Mouse (Mus musculus) hindbrain, embryonic 10.5 days (tissue): ENCODE results near the gene Coq8b. TPM values are rescaled to one million over a fixed set of nuclear protein-coding genes. Genes with fewer than 3 reads are reported as not detected.

Experiments used
- DNase-seq: peaks from one replicate; pipeline ENCODE4 v3.0.0-alpha.2; 2017; ENCODE audit warnings: low spot score
- H3K27ac ChIP-seq: fragments of 300-500 bp; sonication (generic); 2 replicates; pipeline ENCODE4 v1.5.1; 2016; ENCODE audit warnings: mild to moderate bottlenecking, moderate library complexity
- H3K27me3 ChIP-seq: fragments of 300-500 bp; sonication (generic); 2 replicates; pipeline ENCODE4 v1.6.1; 2016; ENCODE audit warnings: mild to moderate bottlenecking; ENCODE audit not compliant: poor library complexity, insufficient read depth, severe bottlenecking
- H3K36me3 ChIP-seq: fragments of 300-500 bp; sonication (generic); 2 replicates; pipeline ENCODE4 v1.6.1; 2016; ENCODE audit warnings: mild to moderate bottlenecking, moderate library complexity
- H3K4me1 ChIP-seq: fragments of 300-500 bp; sonication (generic); replicated peaks from 2 replicates; pipeline ENCODE4 v1.6.1; 2016; ENCODE audit warnings: mild to moderate bottlenecking
- H3K4me3 ChIP-seq: fragments of 300-500 bp; sonication (generic); 2 replicates; pipeline ENCODE4 v1.5.1; 2016; ENCODE audit warnings: mild to moderate bottlenecking, moderate library complexity
- H3K9me3 ChIP-seq: fragments of 300-500 bp; sonication (generic); 2 replicates; pipeline ENCODE4 v1.6.1; 2016; ENCODE audit warnings: mild to moderate bottlenecking, moderate library complexity
- WGBS: fragments of 180-500 bp; shearing (Covaris S2); methylation state at CpG from one replicate; pipeline ENCODE4 v1.1.7; 2016; 5-methylcytosine and 5-hydroxymethylcytosine counted together
- polyA plus RNA-seq: library from polyadenylated mRNA; unstranded; fragments of >200 nt; fragmentation: Nextera tagmentation; extraction: Ambion mirVana; gene quantifications from 2 replicates; pipeline ENCODE4 v1.2.1, GENCODE M21; 2016

Coq8b gene
- polyA plus RNA-seq, 1 experiment from 2014 or later = 27.2 TPM

DNA sequence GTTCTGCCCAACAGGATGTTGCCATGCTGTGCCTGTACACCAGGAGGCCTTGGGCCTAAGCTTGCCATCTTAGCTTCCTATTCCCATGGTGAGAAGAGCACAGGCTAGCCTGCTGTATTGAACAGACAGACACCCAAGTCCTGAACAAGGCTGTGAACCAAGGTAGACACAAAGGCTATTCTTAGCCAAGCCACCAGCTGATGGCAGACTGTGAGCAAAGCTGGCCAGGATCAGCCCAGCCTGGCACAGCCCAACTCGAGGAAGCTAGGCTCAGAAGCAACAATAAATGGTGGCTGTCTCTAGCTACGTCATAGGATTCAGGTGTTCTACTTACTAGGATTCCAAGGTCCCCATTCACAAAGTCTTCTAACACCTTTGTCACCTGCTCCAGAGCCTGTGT lies 20.2 kb upstream of the Coq8b start:
- H3K36me3 ChIP-seq = peaks cover 96% of the 10 kb centered on the region

DNA sequence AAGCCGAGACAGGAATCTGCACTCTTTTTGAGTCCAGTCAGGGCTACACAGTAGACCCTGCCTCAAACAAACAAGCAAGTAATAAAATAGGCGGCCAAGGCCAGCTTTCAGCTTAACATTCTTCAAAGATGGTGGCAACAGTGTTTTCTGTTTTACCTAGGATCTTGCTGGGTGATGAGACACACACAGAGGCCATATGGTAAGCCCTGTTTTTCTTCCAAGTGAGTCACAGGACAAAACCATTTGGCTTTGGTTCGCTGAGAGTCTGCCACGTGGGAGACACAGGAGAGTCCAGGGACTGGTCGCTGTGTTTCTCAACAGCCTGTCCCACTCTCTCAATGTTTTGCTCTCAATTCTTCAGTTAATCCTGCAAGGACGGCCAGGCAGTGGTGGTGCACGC lies 14.2 kb upstream of the Coq8b start:
- Histone ChIP-seq H3K4me1 (0 out of 2 replicates have a peak, but pooled peaks cover 8% of the 10 kb centered on the region), H3K36me3 (peaks cover 87% of the 10 kb centered on the region), H3K27ac (no peak overlapping the region), H3K4me3 (no peak overlapping the region), H3K9me3 (no peaks in the 10 kb centered on the region), H3K27me3 (no peaks in the 10 kb centered on the region)
- no peak for DNase-seq
- WGBS = 88% methylated on average over 7 of the region's 7 CpGs

More for the DNA sequence above, 20.2 kb upstream of the Coq8b start:
- H3K4me1 ChIP-seq = no peaks in the 10 kb centered on the region
- WGBS = 93% methylated on average over 2 of the region's 2 CpGs
- H3K9me3 ChIP-seq = no peaks in the 10 kb centered on the region
- H3K27ac ChIP-seq = no peak overlapping the region
- no peaks in the 10 kb centered on the region for H3K27me3 ChIP-seq
- DNase-seq = no peak
- no peak overlapping the region for H3K4me3 ChIP-seq

DNA sequence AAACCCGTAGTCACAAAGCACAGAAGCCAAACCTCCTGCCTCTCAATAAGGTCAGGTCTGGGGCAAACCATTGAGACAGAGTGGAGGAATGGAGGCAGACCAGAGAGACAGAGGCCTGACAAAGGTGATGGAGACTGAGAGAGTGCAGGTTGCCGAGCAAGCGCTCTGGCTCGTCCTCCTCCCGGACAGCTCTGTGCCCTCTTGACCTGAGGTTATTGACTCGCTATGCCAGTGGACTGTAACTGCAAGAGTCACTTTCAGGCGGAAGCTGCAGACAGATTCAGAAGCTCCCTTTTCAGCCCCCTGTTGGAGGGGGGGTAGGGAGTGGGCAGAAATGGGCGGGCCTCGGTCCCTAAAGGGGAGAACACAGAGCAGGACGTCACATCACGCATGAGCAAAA lies 12.9 kb upstream of the Coq8b start:
- peaks cover 78% of the 10 kb centered on the region for H3K36me3 ChIP-seq
- WGBS = 60% methylated on average over 11 of the region's 11 CpGs
- H3K4me3 ChIP-seq = no peak overlapping the region

DNA sequence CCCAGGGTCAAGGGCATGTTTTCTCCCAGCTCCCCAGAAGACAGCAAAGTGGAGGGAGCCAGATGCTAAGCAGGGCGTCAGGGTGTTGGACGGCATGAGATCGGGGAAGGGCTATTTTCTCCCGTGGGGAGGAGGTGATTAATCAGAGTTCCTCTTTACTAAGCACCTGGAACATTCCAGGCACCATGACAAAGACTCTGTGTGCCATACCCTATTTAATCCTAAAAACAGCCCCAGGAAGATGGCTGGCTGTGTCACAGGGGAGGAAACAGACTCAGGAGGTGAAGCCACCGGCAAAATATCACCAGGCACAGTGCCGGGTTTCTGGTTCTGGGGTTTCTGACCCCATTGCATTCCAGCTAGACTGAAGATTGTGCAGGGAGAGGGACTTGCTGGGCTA lies 10.9 kb upstream of the Coq8b start:
- no peaks in the 10 kb centered on the region for H3K27me3 ChIP-seq
- no peak for DNase-seq
- 85% methylated on average over 6 of the region's 6 CpGs for WGBS
- no peak overlapping the region for H3K27ac ChIP-seq
- H3K4me1 ChIP-seq = peaks cover 40% of the 10 kb centered on the region
- peaks cover 60% of the 10 kb centered on the region for H3K36me3 ChIP-seq
- H3K9me3 ChIP-seq = no peaks in the 10 kb centered on the region
- H3K4me3 ChIP-seq = no peak overlapping the region

More for the DNA sequence above, 12.9 kb upstream of the Coq8b start:
- no peak for DNase-seq
- Histone ChIP-seq H3K27me3 (no peaks in the 10 kb centered on the region), H3K4me1 (peaks cover 20% of the 10 kb centered on the region), H3K27ac (no peak overlapping the region), H3K9me3 (no peaks in the 10 kb centered on the region)

DNA sequence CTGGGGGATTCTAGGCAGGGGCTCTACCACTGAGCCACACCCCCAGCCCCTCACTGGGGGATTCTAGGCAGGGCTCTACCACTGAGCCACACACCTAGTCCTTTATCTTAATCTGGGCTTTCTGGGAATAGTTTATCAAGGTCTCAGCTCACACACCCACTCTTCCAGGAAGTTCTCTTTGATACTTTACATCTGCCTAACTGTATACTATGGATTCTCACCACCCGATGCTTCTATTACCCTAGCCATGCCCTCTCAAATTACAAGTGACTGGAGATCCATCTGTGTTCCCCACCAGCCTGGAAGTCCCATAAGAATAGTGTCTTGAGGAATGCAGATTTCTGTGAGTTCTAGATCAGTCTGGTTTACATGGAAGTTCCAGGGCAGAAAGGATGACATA lies 10.3 kb upstream of the Coq8b start:
- H3K36me3 ChIP-seq = peaks cover 54% of the 10 kb centered on the region
- no peaks in the 10 kb centered on the region for H3K9me3 ChIP-seq
- no peak for DNase-seq
- H3K27ac ChIP-seq = no peak overlapping the region
- peaks cover 46% of the 10 kb centered on the region for H3K4me1 ChIP-seq
- WGBS = 86% methylated on average over 1 of the region's 1 CpGs
- no peak overlapping the region for H3K4me3 ChIP-seq
- no peaks in the 10 kb centered on the region for H3K27me3 ChIP-seq

DNA sequence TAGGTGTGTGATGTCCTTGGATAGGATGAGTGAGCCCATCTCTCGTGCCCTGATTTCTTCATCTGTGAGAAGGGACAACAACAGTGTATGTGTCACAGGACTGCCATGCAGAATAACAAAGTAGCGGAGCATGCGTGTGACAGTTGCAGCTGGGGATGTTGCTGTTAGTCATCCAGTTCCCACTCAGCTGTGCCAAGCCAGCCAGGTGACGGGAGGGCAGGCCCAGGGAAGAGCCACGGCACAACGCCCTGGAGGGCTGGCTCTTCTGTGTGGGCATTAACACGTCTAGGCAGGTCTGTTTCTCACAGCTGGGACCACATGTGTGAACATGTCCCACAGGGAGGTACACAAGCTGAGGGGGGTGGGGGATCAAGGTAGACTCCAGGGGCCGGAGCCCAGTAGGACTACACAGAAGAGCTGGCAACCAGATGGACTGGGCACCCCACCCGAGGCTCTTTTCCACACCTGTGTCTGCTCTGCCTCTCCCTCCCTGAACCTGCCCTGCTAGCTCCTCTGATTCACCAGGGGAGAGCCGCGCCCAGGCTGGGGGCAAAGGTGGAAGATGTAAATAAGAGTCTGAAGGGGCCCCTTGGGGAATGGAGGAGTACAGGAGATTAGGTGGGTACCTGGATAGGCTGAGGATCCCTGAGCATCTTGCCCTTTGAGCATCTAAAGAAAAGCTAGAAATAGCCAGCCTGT lies 7.8 kb upstream of the Coq8b start:
- peak overlapping the region; percentile 93; the same call in 1 of the 2 replicates for H3K4me3 ChIP-seq
- H3K27ac ChIP-seq = peak overlapping the region; percentile 51; the same call in 1 of the 2 replicates
- H3K9me3 ChIP-seq = no peaks in the 10 kb centered on the region
- H3K36me3 ChIP-seq = peaks cover 33% of the 10 kb centered on the region
- DNase-seq = no peak
- WGBS = 84% methylated on average over 11 of the region's 11 CpGs
- H3K27me3 ChIP-seq = no peaks in the 10 kb centered on the region
- H3K4me1 ChIP-seq = peaks cover 58% of the 10 kb centered on the region

- no peak for DNase-seq
- H3K27me3 ChIP-seq = no peaks in the 10 kb centered on the region
- H3K4me3 ChIP-seq = peak overlapping the region; percentile 93
- WGBS = 34% methylated on average over 9 of the region's 9 CpGs
- peaks cover 16% of the 10 kb centered on the region; the same call in 1 of the 2 replicates for H3K36me3 ChIP-seq
- H3K4me1 ChIP-seq = peaks cover 58% of the 10 kb centered on the region
- H3K9me3 ChIP-seq = no peaks in the 10 kb centered on the region
- peak overlapping the region; percentile 95 for H3K27ac ChIP-seq
Measured at GRCm38 (mm10) chr7:27227276-27227675, 5.5 kb upstream of the Coq8b start.

GRCm38 (mm10) chr7:27227676-27228075 lies 5.1 kb upstream of the Coq8b start:
- no peaks in the 10 kb centered on the region for H3K9me3 ChIP-seq
- H3K4me1 ChIP-seq = peaks cover 62% of the 10 kb centered on the region
- no peaks in the 10 kb centered on the region for H3K27me3 ChIP-seq
- no peak for DNase-seq
- H3K4me3 ChIP-seq = peak overlapping the region; percentile 93
- peak overlapping the region; percentile 95 for H3K27ac ChIP-seq
- WGBS = 3% methylated on average over 10 of the region's 10 CpGs
- H3K36me3 ChIP-seq = peaks cover 12% of the 10 kb centered on the region; the same call in 1 of the 2 replicates

- DNase-seq = peak; percentile 97
- Histone ChIP-seq H3K27me3 (no peaks in the 10 kb centered on the region), H3K27ac (peak within 1 kb of the TSS; percentile 95), H3K4me1 (peaks cover 66% of the 10 kb centered on the region), H3K4me3 (peak within 1 kb of the TSS; percentile 93), H3K36me3 (peaks cover 6% of the 10 kb centered on the region; the same call in 1 of the 2 replicates), H3K9me3 (no peaks in the 10 kb centered on the region)
- under 1% methylated on average over 49 of the region's 49 CpGs for WGBS
Measured at GRCm38 (mm10) chr7:27228281-27228821, 4.5 kb upstream of the Coq8b start, which contains the start of gene Itpkc. Gene Itpkc (minus strand): TSS chr7:27228661.

DNA sequence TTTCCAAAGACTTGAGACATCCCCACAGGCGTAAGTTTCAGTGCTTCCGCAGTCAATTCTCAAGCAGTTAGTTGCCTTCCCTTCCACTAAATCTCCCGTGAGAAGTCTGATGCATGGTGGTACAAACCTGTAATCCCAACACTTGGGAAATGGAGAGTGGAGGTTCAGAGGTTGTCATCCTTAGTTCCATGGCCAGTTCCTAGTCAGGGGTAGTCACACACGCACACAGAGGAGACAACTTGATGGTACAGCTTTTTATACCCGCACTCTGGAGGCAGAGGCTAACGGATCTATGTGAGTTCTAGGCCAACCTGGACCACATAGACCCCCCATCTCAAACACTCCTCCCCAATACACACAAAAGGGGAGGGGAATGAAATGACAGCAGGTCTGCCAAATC lies 4.0 kb upstream of the Coq8b start:
- WGBS = 20% methylated on average over 6 of the region's 6 CpGs
- H3K27me3 ChIP-seq = no peaks in the 10 kb centered on the region
- H3K4me1 ChIP-seq = peaks cover 69% of the 10 kb centered on the region
- H3K4me3 ChIP-seq = peak overlapping the region; percentile 93
- peaks cover 6% of the 10 kb centered on the region; the same call in 1 of the 2 replicates for H3K36me3 ChIP-seq
- no peak for DNase-seq
- peak overlapping the region; percentile 95 for H3K27ac ChIP-seq
- H3K9me3 ChIP-seq = no peaks in the 10 kb centered on the region

DNA sequence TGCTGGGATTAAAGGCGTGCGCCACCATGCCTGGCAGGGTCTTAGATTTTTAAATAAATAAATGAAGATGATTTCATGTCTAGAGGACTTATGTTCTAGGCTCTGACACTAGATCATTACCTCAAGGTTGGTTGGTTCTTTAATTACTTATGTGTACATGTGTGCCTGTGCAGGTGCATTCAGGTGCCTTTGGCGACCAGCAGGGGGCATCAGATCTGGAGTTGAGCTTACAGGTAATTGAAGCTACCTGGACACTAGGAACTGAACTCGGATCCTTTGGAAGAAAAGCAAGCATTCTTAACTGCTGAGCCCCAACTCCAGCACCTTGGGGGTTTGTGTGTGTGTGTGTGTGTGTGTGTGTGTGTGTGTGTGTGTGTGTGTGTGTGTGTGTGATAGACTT lies 2.0 kb upstream of the Coq8b start:
- 78% methylated on average over 4 of the region's 4 CpGs for WGBS
- Histone ChIP-seq H3K4me1 (peaks cover 55% of the 10 kb centered on the region), H3K27me3 (no peaks in the 10 kb centered on the region), H3K27ac (no peak overlapping the region), H3K4me3 (no peak overlapping the region), H3K9me3 (no peaks in the 10 kb centered on the region), H3K36me3 (peaks cover 2% of the 10 kb centered on the region)
- DNase-seq = no peak

- peak overlapping the region; percentile 9; the same call in 1 of the 2 replicates for H3K4me3 ChIP-seq
- peaks cover 45% of the 10 kb centered on the region for H3K4me1 ChIP-seq
- peaks cover 4% of the 10 kb centered on the region for H3K36me3 ChIP-seq
- WGBS = 82% methylated on average over 7 of the region's 7 CpGs
- H3K27me3 ChIP-seq = no peaks in the 10 kb centered on the region
- DNase-seq = no peak
- no peaks in the 10 kb centered on the region for H3K9me3 ChIP-seq
- H3K27ac ChIP-seq = peak overlapping the region; percentile 91
Measured at GRCm38 (mm10) chr7:27231693-27232331, 1.0 kb upstream of the Coq8b start.

- WGBS = 3% methylated on average over 6 of the region's 6 CpGs
- Histone ChIP-seq H3K4me1 (peaks cover 30% of the 10 kb centered on the region), H3K27me3 (no peaks in the 10 kb centered on the region), H3K36me3 (peaks cover 14% of the 10 kb centered on the region), H3K4me3 (peak overlapping the region; percentile 57), H3K27ac (peak overlapping the region; percentile 91), H3K9me3 (no peaks in the 10 kb centered on the region)
- DNase-seq = no peak
Measured at GRCm38 (mm10) chr7:27233300-27233699, 477 bp downstream of the Coq8b start.
